Mouse (Mus musculus) adrenal gland, adult 18-20 months (tissue): Measurements from ENCODE around the gene Ifi207. TPM values are rescaled to one million over a fixed set of nuclear protein-coding genes. Genes with fewer than 3 reads are reported as not detected.
"Not testable (repeated sequence)": the region's sequence is repeated elsewhere in the genome, so short reads cannot be mapped to it uniquely, and the experiment has no call there.

Source experiments
- DNase-seq, 2 experiments: peaks; one replicate each; pipeline ENCODE4 v3.0.0; 2021 to 2022; ENCODE audit warnings: low spot score in 2 of 2
- long read RNA-seq, 2 experiments: library from polyadenylated mRNA; stranded (forward); transcript quantifications; one replicate each; pipeline ENCODE4 v2.0.0; 2021
- total RNA-seq, 2 experiments: library from RNA; stranded (reverse); gene quantifications; 1 replicate in 1 of 2; 2 replicates in 1 of 2; pipeline ENCODE4 v1.2.3; 2021

Gene Ifi207
- total RNA-seq, result 1 to 10 TPM; 4.9 to 8.6 TPM
- long read RNA-seq, experiment 1, partial matches to known transcripts, result 0 of 4 reads
- long read RNA-seq, experiment 1, other reads (novel, unspliced or antisense), result 1 of 4 reads
- long read RNA-seq, experiment 2, partial matches to known transcripts, result 1 of 2 reads
- long read RNA-seq, experiment 2, other reads (novel, unspliced or antisense), result 0 of 2 reads

GRCm38 (mm10) chr1:173741656-173742055 lies at the start of gene Ifi207:
Gene Ifi207 (minus strand): TSS chr1:173741747.
- DNase-seq, result no peak

GRCm38 (mm10) chr1:173773457-173773856 lies 31.9 kb upstream of the Ifi207 start:
- not testable (repeated sequence) for DNase-seq

GRCm38 (mm10) chr1:173766848-173767617 lies 25.5 kb upstream of the Ifi207 start, which contains the start of gene Ifi204:
Gene Ifi204 (minus strand): TSS chr1:173766943.
- not testable (repeated sequence) for DNase-seq

GRCm38 (mm10) chr1:173760032-173760431 lies 18.5 kb upstream of the Ifi207 start:
- not testable (repeated sequence) for DNase-seq

- DNase-seq, result no peak
These were observed 715 bp upstream of the Ifi207 start for GRCm38 (mm10) chr1:173742262-173742661.

GRCm38 (mm10) chr1:173740537-173740936 lies 1.0 kb downstream of the Ifi207 start:
- DNase-seq, result no peak

GRCm38 (mm10) chr1:173736986-173737385 lies 4.6 kb downstream of the Ifi207 start:
- DNase-seq, result no peak

- not testable (repeated sequence) for DNase-seq
These were observed 6.5 kb downstream of the Ifi207 start for GRCm38 (mm10) chr1:173735015-173735414.

- DNase-seq, result no peak
These were observed 8.3 kb downstream of the Ifi207 start for GRCm38 (mm10) chr1:173733219-173733618.

- DNase-seq, result no peak
These were observed 47.3 kb downstream of the Ifi207 start for GRCm38 (mm10) chr1:173694270-173694669.

- not testable (repeated sequence) for DNase-seq
These were observed 62.9 kb downstream of the Ifi207 start for GRCm38 (mm10) chr1:173678605-173679004.

- DNase-seq, result not testable (repeated sequence)
These were observed 68.0 kb downstream of the Ifi207 start, which contains the start of gene Ifi208 for GRCm38 (mm10) chr1:173673458-173674097. Gene Ifi208 (plus strand): TSS chr1:173673675.

Other genes starting within 250 kb of the Ifi207 start
- not detected for gene Ifi214, start 205.8 kb downstream of the Ifi207 start, total RNA-seq
- 1 to 10 TPM; 1.5 to 2.5 TPM for gene Ifi213, start 142.5 kb downstream of the Ifi207 start, total RNA-seq
- gene Ifi209, start 110.8 kb downstream of the Ifi207 start, total RNA-seq, result 1 to 10 TPM; 1.2 to 1.7 TPM
- 1 to 10 TPM; 1.5 to 2.0 TPM for gene Ifi208, start 68.1 kb downstream of the Ifi207 start, total RNA-seq
- 10 to 100 TPM in 1 of 2 experiments, 1 to 10 TPM in 1; 6.6 to 10.6 TPM for gene Ifi204, start 25.2 kb upstream of the Ifi207 start, total RNA-seq
- 1 to 10 TPM; 3.1 to 5.3 TPM for gene Ifi211, start 171.3 kb upstream of the Ifi207 start, total RNA-seq
- gene Mndal, start 200.7 kb upstream of the Ifi207 start, total RNA-seq, result 10 to 100 TPM; 14.6 to 15.3 TPM
- gene Ifi203, start 200.9 kb upstream of the Ifi207 start, total RNA-seq, result 10 to 100 TPM; 10.3 to 14.7 TPM
- not detected for gene Ifi202b, start 241.0 kb upstream of the Ifi207 start, total RNA-seq